Mouse (Mus musculus) adrenal gland, adult (tissue): ENCODE measurements at regions not wholly inside any gene's neighbourhood (a gene's known extent, or its start where the extent isn't known, plus 50 kb on each side); places are given as distances from the start of the nearest gene placed in this dataset.

Source experiments
- DNase-seq, 2 experiments: peaks; one replicate each; pipeline ENCODE4 v3.0.0; 2022 to 2023; ENCODE audit warnings: low spot score in 1 of 2; ENCODE audit not compliant: inconsistent age in 2 of 2

DNA sequence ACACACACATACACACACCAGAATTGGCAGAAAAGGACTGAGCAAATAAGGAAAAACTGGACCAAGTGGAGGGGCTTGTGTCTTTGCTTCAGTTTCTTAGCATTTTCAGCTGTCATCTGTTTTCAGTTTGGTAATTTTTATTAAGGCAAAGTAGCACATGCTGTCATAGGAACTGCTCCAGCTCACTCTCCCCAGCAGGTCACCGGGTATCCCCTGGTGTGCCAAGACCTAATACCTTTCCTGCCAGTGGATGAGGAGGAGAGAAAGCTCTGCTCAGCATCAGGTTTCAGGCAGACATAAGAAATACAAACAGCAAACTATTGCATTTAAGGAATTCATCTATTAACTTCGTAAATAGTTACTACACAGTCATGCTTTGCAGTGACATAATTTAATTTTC lies 109.8 kb upstream of the Hey2 start:
- no peak for DNase-seq

DNA sequence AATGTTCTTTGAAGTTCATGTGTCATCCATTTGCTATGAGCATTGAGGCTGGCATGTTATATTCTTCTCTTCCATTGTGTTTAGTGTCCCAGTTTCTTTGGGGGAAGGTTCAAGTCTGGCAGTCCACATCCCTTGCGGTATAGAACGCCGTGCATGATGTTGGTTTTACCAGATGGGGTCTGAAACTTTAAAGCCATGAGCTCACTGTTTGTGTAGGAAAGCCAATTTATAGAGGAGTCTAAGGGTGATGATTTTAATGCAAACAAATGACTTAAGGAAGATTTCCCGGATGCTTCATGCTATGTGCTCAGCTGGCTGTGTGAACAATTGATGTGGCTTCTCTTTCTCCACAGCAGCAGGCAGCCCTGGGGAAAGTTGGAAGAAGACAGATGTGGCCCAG lies 104.0 kb upstream of the Hey2 start:
- no peak for DNase-seq

DNA sequence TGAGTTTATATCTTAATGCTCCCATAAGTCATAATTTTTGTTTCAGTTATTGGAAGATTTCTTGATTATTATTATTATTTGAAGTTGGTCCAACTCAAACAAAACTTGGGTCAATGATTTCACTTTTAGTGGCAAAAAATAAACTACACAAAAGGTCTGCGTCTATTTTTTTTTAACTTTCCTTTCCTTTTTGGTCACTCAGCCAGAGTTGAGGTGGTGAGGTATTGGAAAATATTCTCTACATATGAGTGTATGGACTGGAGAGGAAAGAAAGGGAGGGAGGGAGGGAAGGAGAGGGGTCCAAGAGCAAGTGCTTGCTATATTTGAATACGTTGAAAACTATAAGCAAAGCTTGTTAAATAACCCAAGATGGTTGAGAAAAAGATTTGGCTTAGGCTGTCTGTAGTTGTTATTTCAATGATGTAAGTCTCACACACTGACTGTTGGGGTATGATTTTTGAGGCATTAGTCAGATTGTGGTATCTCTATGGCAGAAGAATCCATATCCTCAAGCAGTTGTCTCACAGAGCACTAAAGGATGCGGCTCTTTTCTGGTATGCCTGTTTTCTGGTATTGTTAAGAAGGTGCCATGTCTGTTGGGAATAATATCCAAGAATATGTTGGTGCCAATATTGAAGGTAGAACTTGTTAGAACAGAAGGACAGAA lies 75.9 kb upstream of the Hey2 start:
- DNase-seq: no peak

DNA sequence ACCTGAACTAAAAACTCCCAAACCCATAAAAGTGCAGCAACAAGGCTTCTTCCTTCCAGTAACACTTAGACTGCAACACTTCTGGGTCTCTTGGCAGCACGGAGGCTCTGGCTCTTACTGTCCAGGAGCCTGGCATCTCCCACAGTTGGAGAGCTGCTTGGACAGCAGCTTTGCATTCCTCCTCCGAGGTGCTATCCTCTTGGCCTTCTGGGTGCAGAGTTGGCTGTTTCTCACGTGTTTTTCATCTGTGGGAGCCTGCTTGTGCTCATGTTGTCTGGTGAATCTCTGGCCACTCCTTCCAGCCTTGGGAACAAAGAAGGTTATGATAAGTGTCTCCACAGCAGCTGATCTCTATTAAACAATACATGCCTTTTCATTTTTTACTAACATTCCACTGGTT lies 51.2 kb upstream of the Hey2 start:
- DNase-seq: no peak
